Comparison of ENCODE assay signal across 8 mouse cellular contexts in the genomic region with DNA sequence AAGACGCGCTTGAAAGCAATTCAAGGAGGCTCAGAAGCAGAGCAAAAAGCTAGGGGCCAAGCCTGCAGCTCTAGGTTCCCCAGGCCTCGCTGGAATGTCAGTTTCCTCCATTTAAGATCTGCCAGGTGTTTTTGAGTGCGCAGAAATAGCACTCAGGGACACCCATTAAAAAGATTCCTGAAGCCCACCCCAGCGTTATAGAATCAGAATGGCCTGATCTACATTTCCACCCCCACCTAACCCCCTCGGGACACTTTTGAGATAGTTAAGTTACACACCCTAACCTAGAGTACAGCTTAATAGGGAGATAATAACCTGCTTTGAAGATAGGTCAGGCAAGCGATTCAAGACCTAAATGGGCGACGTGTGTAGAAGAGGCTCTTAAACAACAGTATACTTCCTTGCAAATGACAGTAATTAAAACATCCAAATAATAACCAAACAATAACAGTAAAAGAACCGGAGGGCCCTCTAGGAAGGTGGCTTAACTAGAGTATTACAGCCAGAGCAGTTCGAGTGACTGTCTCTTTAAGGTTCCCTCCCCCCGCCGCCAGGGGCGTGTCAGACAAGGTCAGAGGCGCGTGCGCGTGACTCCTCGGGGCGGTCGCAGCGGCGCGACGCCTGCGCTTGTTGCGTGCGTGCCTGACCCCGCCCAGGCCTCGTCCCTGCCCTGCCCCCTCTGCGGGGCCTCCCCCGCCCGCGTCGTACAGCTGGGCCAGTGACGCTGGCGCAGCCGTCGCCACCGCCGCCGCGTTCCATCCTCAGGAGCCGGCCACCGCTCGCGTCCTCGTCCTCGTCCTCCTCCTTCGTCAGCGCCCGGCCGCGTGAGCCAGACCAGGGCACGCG. TPM values are rescaled to one million over a fixed set of nuclear protein-coding genes. Genes with fewer than 3 reads are reported as not detected.
DNase-seq lines count a peak whose midpoint lies in the region; ATAC-seq and TF ChIP-seq lines count a peak whose summit lies in the region.

A gene (plus strand): TSS at position 662 of the 846 bp plus-strand sequence.

- peaks cover 32% of the 10 kb centered on the region for H3K4me1 ChIP-seq in bone marrow macrophage, adult 2 months (ENCODE audit: control insufficient read depth, insufficient read depth, low read length)
- peaks cover 10% of the 10 kb centered on the region for H3K4me1 ChIP-seq in embryonic fibroblast, embryonic 13.5 days (ENCODE audit: control insufficient read depth, insufficient read depth, low read length)
- peaks cover 30% of the 10 kb centered on the region for H3K4me1 ChIP-seq in heart, embryonic 10.5 days
- H3K4me1 ChIP-seq in kidney, embryonic 15.5 days: peaks cover 39% of the 10 kb centered on the region

- DNase-seq in A20 (ENCODE audit: low read depth, low spot score) (peak; percentile 99), liver (peak; percentile 100)
- DNase-seq in heart, embryonic 10.5 days (ENCODE audit: low spot score): peak; percentile 98
- DNase-seq in spleen, postnatal 4 days (ENCODE audit: low spot score in 2 of 2): peak; percentile 99

- no peaks in the 10 kb centered on the region for H3K9me3 ChIP-seq in heart, embryonic 10.5 days
- H3K9me3 ChIP-seq in kidney, embryonic 15.5 days (replicated peaks): no peaks in the 10 kb centered on the region

- peak within 1 kb of the TSS; percentile 68 for H3K4me2 ChIP-seq in kidney, embryonic 15.5 days

- peak within 1 kb of the TSS; percentile 86 for H3K27ac ChIP-seq in bone marrow macrophage, adult 2 months (ENCODE audit: insufficient read depth, low read depth, low read length)
- H3K27ac ChIP-seq in embryonic fibroblast, embryonic 13.5 days (ENCODE audit: insufficient read depth, low read length): peak within 1 kb of the TSS; percentile 89
- peak within 1 kb of the TSS; percentile 98 for H3K27ac ChIP-seq in heart, embryonic 10.5 days
- H3K27ac ChIP-seq in kidney, embryonic 15.5 days: peak within 1 kb of the TSS; percentile 97

- TF ChIP-seq CTCF in bone marrow macrophage, adult 2 months (IDR thresholded peaks at IDR 0.05; ENCODE audit: low read depth, low read length): no peak
- no peak for TF ChIP-seq CTCF in embryonic fibroblast, embryonic 13.5 days (IDR thresholded peaks at IDR 0.05; ENCODE audit: borderline replicate concordance, insufficient read depth, low read length)

- no peaks in the 10 kb centered on the region for H3K36me3 ChIP-seq in heart, embryonic 10.5 days
- H3K36me3 ChIP-seq in kidney, embryonic 15.5 days: no peaks in the 10 kb centered on the region

- H3K9ac ChIP-seq in kidney, embryonic 15.5 days: peak within 1 kb of the TSS; percentile 93

- 4% methylated on average over 56 of the region's 56 CpGs for WGBS in heart, embryonic 10.5 days
- WGBS in kidney, embryonic 15.5 days: 2% methylated on average over 56 of the region's 56 CpGs

- peak within 1 kb of the TSS; percentile 96 for H3K4me3 ChIP-seq in bone marrow macrophage, adult 2 months (ENCODE audit: insufficient read depth, low read length)
- H3K4me3 ChIP-seq in embryonic fibroblast, embryonic 13.5 days (ENCODE audit: insufficient read depth, low read length): peak within 1 kb of the TSS; percentile 100
- peak within 1 kb of the TSS; percentile 96 for H3K4me3 ChIP-seq in heart, embryonic 10.5 days
- H3K4me3 ChIP-seq in kidney, embryonic 15.5 days (replicated peaks): peak within 1 kb of the TSS; percentile 99

- TF ChIP-seq POLR2A in bone marrow macrophage, adult 2 months (IDR thresholded peaks at IDR 0.05; ENCODE audit: borderline replicate concordance, low read depth, low read length): peak; percentile 75; the same call in 1 of the 2 replicates
- peak; percentile 99 for TF ChIP-seq POLR2A in embryonic fibroblast, embryonic 13.5 days (IDR thresholded peaks at IDR 0.05; ENCODE audit: low read depth, low read length)

- peak; percentile 99 for ATAC-seq in kidney, embryonic 15.5 days (replicated peaks; ENCODE audit: low FRiP score)
- peak; percentile 90 for ATAC-seq in monocyte, adult 5-6 weeks (replicated peaks; ENCODE audit: insufficient number of reproducible peaks, low FRiP score, low TSS enrichment, poor library complexity, severe bottlenecking)

- H3K27me3 ChIP-seq in heart, embryonic 10.5 days (ENCODE audit: insufficient read depth, poor library complexity, severe bottlenecking): no peaks in the 10 kb centered on the region
- H3K27me3 ChIP-seq in kidney, embryonic 15.5 days: 0 out of 2 replicates have a peak, but pooled peaks cover 8% of the 10 kb centered on the region

RNA-seq across cellular contexts. Expression of the gene that starts here (rescaled TPM):
- polyA plus RNA-seq in bone marrow macrophage, adult 2 months (2012; ENCODE audit: insufficient read depth, insufficient read length, missing spikeins): 144 and 157 TPM in 2 replicates
- 73.7 and 75.3 TPM in 2 replicates for polyA plus RNA-seq in embryonic fibroblast, embryonic 13.5 days (2011; ENCODE audit: insufficient read length, low read depth, missing spikeins)
- 14.9 and 16.5 TPM in 2 replicates for polyA plus RNA-seq in heart, embryonic 10.5 days (2016; fragmentation: Nextera tagmentation; extraction: Ambion mirVana)
- polyA plus RNA-seq in kidney, embryonic 15.5 days (2015; fragmentation: Nextera tagmentation; extraction: Ambion mirVana): 15.2 and 15.6 TPM in 2 replicates
- total RNA-seq in monocyte, adult 5-6 weeks (2017): 49.0 to 81.1 TPM (median 52.5 TPM) in 3 replicates

Comparison
In these comparisons a context has a peak if more than half of its experiments do, and no peak if none do; other contexts are left out.
1. Peak in every context shown above with its lines: DNase-seq, ATAC-seq, H3K4me3 ChIP-seq and H3K27ac ChIP-seq.